Mouse (Mus musculus): ENCODE measurements around the gene Specc1. TPM values are rescaled to one million over a fixed set of nuclear protein-coding genes. Genes with fewer than 3 reads are reported as not detected.

Specc1 gene
- polyA plus RNA-seq, 1 experiment from 2014 or later: 7.1 TPM

GRCm38 (mm10) chr11:62193116-62193515 is 236.6 kb downstream of the Specc1 start:
- no peak overlapping the region for H3K27ac ChIP-seq (ENCODE audit: low read length)
- WGBS: 61% methylated on average over 3 of the region's 3 CpGs
- no peaks in the 10 kb centered on the region for H3K4me1 ChIP-seq (ENCODE audit: insufficient read depth, low read length)
- H3K4me2 ChIP-seq (replicated peaks; ENCODE audit: low read depth, low read length): no peak overlapping the region
- H3K9me3 ChIP-seq (ENCODE audit: low read length): no peaks in the 10 kb centered on the region
- ATAC-seq (ENCODE audit: low FRiP score, low TSS enrichment): no peak
- H3K9ac ChIP-seq (replicated peaks; ENCODE audit: low read length): no peak overlapping the region
- no peaks in the 10 kb centered on the region for H3K27me3 ChIP-seq (ENCODE audit: insufficient read depth, low read length)
- H3K36me3 ChIP-seq (ENCODE audit: insufficient read depth, low read length): no peaks in the 10 kb centered on the region
- no peak overlapping the region for H3K4me3 ChIP-seq (ENCODE audit: low read length)

GRCm38 (mm10) chr11:62194217-62194616 is 237.7 kb downstream of the Specc1 start:
- no peak overlapping the region for H3K27ac ChIP-seq (ENCODE audit: low read length)
- H3K4me3 ChIP-seq (ENCODE audit: low read length): no peak overlapping the region
- H3K27me3 ChIP-seq (ENCODE audit: insufficient read depth, low read length): no peaks in the 10 kb centered on the region
- no peak for ATAC-seq (ENCODE audit: low FRiP score, low TSS enrichment)
- H3K9ac ChIP-seq (replicated peaks; ENCODE audit: low read length): no peak overlapping the region
- no peak overlapping the region for H3K4me2 ChIP-seq (replicated peaks; ENCODE audit: low read depth, low read length)
- H3K9me3 ChIP-seq (ENCODE audit: low read length): no peaks in the 10 kb centered on the region
- no peaks in the 10 kb centered on the region for H3K4me1 ChIP-seq (ENCODE audit: insufficient read depth, low read length)
- H3K36me3 ChIP-seq (ENCODE audit: insufficient read depth, low read length): no peaks in the 10 kb centered on the region

GRCm38 (mm10) chr11:62200901-62201512 is 244.4 kb downstream of the Specc1 start:
- no peak overlapping the region for H3K4me2 ChIP-seq (replicated peaks; ENCODE audit: low read depth, low read length)
- 60% methylated on average over 5 of the region's 5 CpGs for WGBS

GRCm38 (mm10) chr11:62202645-62203044 is 246.1 kb downstream of the Specc1 start:
- WGBS: 78% methylated on average over 1 of the region's 1 CpGs

More at GRCm38 (mm10) chr11:62200901-62201512, 244.4 kb downstream of the Specc1 start:
- ATAC-seq (ENCODE audit: low FRiP score, low TSS enrichment): no peak
- no peak overlapping the region for H3K4me3 ChIP-seq (ENCODE audit: low read length)
- no peaks in the 10 kb centered on the region for H3K36me3 ChIP-seq (ENCODE audit: insufficient read depth, low read length)
- no peak overlapping the region for H3K9ac ChIP-seq (replicated peaks; ENCODE audit: low read length)
- H3K9me3 ChIP-seq (ENCODE audit: low read length): no peaks in the 10 kb centered on the region
- H3K4me1 ChIP-seq (ENCODE audit: insufficient read depth, low read length): 0 out of 2 replicates have a peak, but pooled peaks cover 4% of the 10 kb centered on the region
- no peak overlapping the region for H3K27ac ChIP-seq (ENCODE audit: low read length)
- H3K27me3 ChIP-seq (ENCODE audit: insufficient read depth, low read length): no peaks in the 10 kb centered on the region

GRCm38 (mm10) chr11:62209111-62209510 is 252.5 kb downstream of the Specc1 start:
- ATAC-seq (ENCODE audit: low FRiP score, low TSS enrichment): no peak
- no peak overlapping the region for H3K9ac ChIP-seq (replicated peaks; ENCODE audit: low read length)
- H3K9me3 ChIP-seq (ENCODE audit: low read length): no peaks in the 10 kb centered on the region
- 83% methylated on average over 2 of the region's 2 CpGs for WGBS
- H3K27me3 ChIP-seq (ENCODE audit: insufficient read depth, low read length): no peaks in the 10 kb centered on the region
- no peaks in the 10 kb centered on the region for H3K4me1 ChIP-seq (ENCODE audit: insufficient read depth, low read length)
- H3K27ac ChIP-seq (ENCODE audit: low read length): no peak overlapping the region
- H3K36me3 ChIP-seq (ENCODE audit: insufficient read depth, low read length): no peaks in the 10 kb centered on the region
- H3K4me2 ChIP-seq (replicated peaks; ENCODE audit: low read depth, low read length): no peak overlapping the region
- no peak overlapping the region for H3K4me3 ChIP-seq (ENCODE audit: low read length)

More at GRCm38 (mm10) chr11:62202645-62203044, 246.1 kb downstream of the Specc1 start:
- H3K27ac ChIP-seq (ENCODE audit: low read length): no peak overlapping the region
- 0 out of 2 replicates have a peak, but pooled peaks cover 4% of the 10 kb centered on the region for H3K4me1 ChIP-seq (ENCODE audit: insufficient read depth, low read length)
- H3K36me3 ChIP-seq (ENCODE audit: insufficient read depth, low read length): no peaks in the 10 kb centered on the region
- ATAC-seq (ENCODE audit: low FRiP score, low TSS enrichment): no peak
- no peak overlapping the region for H3K9ac ChIP-seq (replicated peaks; ENCODE audit: low read length)
- H3K27me3 ChIP-seq (ENCODE audit: insufficient read depth, low read length): no peaks in the 10 kb centered on the region
- H3K4me2 ChIP-seq (replicated peaks; ENCODE audit: low read depth, low read length): no peak overlapping the region
- no peak overlapping the region for H3K4me3 ChIP-seq (ENCODE audit: low read length)
- H3K9me3 ChIP-seq (ENCODE audit: low read length): no peaks in the 10 kb centered on the region

- no peak overlapping the region for H3K9ac ChIP-seq (replicated peaks; ENCODE audit: low read length)
- ATAC-seq (ENCODE audit: low FRiP score, low TSS enrichment): no peak
- no peak overlapping the region for H3K4me3 ChIP-seq (ENCODE audit: low read length)
- H3K9me3 ChIP-seq (ENCODE audit: low read length): no peaks in the 10 kb centered on the region
- H3K4me1 ChIP-seq (ENCODE audit: insufficient read depth, low read length): no peaks in the 10 kb centered on the region
- no peak overlapping the region for H3K27ac ChIP-seq (ENCODE audit: low read length)
- H3K27me3 ChIP-seq (ENCODE audit: insufficient read depth, low read length): no peaks in the 10 kb centered on the region
- no peak overlapping the region for H3K4me2 ChIP-seq (replicated peaks; ENCODE audit: low read depth, low read length)
- no peaks in the 10 kb centered on the region for H3K36me3 ChIP-seq (ENCODE audit: insufficient read depth, low read length)
- 48% methylated on average over 4 of the region's 4 CpGs for WGBS
These were observed 253.3 kb downstream of the Specc1 start for GRCm38 (mm10) chr11:62209891-62210290.

GRCm38 (mm10) chr11:62213384-62213989 is 256.9 kb downstream of the Specc1 start:
- ATAC-seq (ENCODE audit: low FRiP score, low TSS enrichment): 0 out of 2 replicates have a peak, but pooled peaks have one; percentile 9
- Histone ChIP-seq H3K4me2 (replicated peaks; ENCODE audit: low read depth, low read length) (no peak overlapping the region), H3K4me1 (ENCODE audit: insufficient read depth, low read length) (peaks cover 5% of the 10 kb centered on the region; the same call in 1 of the 2 replicates), H3K4me3 (ENCODE audit: low read length) (no peak overlapping the region), H3K9ac (replicated peaks; ENCODE audit: low read length) (no peak overlapping the region), H3K27me3 (ENCODE audit: insufficient read depth, low read length) (no peaks in the 10 kb centered on the region), H3K36me3 (ENCODE audit: insufficient read depth, low read length) (no peaks in the 10 kb centered on the region), H3K27ac (ENCODE audit: low read length) (no peak overlapping the region), H3K9me3 (ENCODE audit: low read length) (no peaks in the 10 kb centered on the region)
- WGBS: 72% methylated on average over 12 of the region's 12 CpGs

- WGBS: 62% methylated on average over 2 of the region's 2 CpGs
- ATAC-seq (ENCODE audit: low FRiP score, low TSS enrichment): no peak
- H3K9ac ChIP-seq (replicated peaks; ENCODE audit: low read length): no peak overlapping the region
- H3K4me2 ChIP-seq (replicated peaks; ENCODE audit: low read depth, low read length): no peak overlapping the region
- peaks cover 5% of the 10 kb centered on the region; the same call in 1 of the 2 replicates for H3K4me1 ChIP-seq (ENCODE audit: insufficient read depth, low read length)
- H3K9me3 ChIP-seq (ENCODE audit: low read length): no peaks in the 10 kb centered on the region
- H3K27ac ChIP-seq (ENCODE audit: low read length): no peak overlapping the region
- no peak overlapping the region for H3K4me3 ChIP-seq (ENCODE audit: low read length)
- no peaks in the 10 kb centered on the region for H3K27me3 ChIP-seq (ENCODE audit: insufficient read depth, low read length)
- no peaks in the 10 kb centered on the region for H3K36me3 ChIP-seq (ENCODE audit: insufficient read depth, low read length)
These were observed 258.5 kb downstream of the Specc1 start for GRCm38 (mm10) chr11:62215107-62215506.

- 74% methylated on average over 6 of the region's 6 CpGs for WGBS
- Histone ChIP-seq H3K27me3 (ENCODE audit: insufficient read depth, low read length) (no peaks in the 10 kb centered on the region), H3K4me1 (ENCODE audit: insufficient read depth, low read length) (peaks cover 8% of the 10 kb centered on the region), H3K4me2 (replicated peaks; ENCODE audit: low read depth, low read length) (no peak overlapping the region), H3K27ac (ENCODE audit: low read length) (no peak overlapping the region), H3K4me3 (ENCODE audit: low read length) (no peak overlapping the region), H3K9ac (replicated peaks; ENCODE audit: low read length) (no peak overlapping the region), H3K9me3 (ENCODE audit: low read length) (no peaks in the 10 kb centered on the region), H3K36me3 (ENCODE audit: insufficient read depth, low read length) (no peaks in the 10 kb centered on the region)
- ATAC-seq (ENCODE audit: low FRiP score, low TSS enrichment): no peak
These were observed 261.2 kb downstream of the Specc1 start for GRCm38 (mm10) chr11:62217751-62218150.

All from kidney, embryonic 16.5 days (tissue).